Mouse (Mus musculus) embryonic fibroblast, embryonic 13.5 days (primary cell): Measurements from ENCODE around the gene Tmub2.

Experiments used
- CTCF ChIP-seq: IDR thresholded peaks from 2 replicates; pipeline ENCODE4 v1.5.1; 2011; ENCODE audit warnings: mild to moderate bottlenecking, control low read depth, low read length, moderate library complexity, borderline replicate concordance; ENCODE audit not compliant: insufficient read depth
- POLR2A ChIP-seq: IDR thresholded peaks from 2 replicates; pipeline ENCODE4 v1.6.1; 2011; ENCODE audit warnings: low read depth, mild to moderate bottlenecking, control low read depth, low read length, moderate library complexity

- TF ChIP-seq POLR2A (no peak), CTCF (no peak)
Measured at GRCm38 (mm10) chr11:102277754-102278153, 7.0 kb upstream of the Tmub2 start.
